Mouse (Mus musculus) frontal cortex, postnatal 14 days (tissue): Measurements from ENCODE around the gene Zfp341.

Experiments used
- DNase-seq, 2 experiments: peaks; one replicate each; pipeline ENCODE4 v3.0.0; 2022; ENCODE audit warnings: low spot score in 2 of 2

Gene Zfp341

DNA sequence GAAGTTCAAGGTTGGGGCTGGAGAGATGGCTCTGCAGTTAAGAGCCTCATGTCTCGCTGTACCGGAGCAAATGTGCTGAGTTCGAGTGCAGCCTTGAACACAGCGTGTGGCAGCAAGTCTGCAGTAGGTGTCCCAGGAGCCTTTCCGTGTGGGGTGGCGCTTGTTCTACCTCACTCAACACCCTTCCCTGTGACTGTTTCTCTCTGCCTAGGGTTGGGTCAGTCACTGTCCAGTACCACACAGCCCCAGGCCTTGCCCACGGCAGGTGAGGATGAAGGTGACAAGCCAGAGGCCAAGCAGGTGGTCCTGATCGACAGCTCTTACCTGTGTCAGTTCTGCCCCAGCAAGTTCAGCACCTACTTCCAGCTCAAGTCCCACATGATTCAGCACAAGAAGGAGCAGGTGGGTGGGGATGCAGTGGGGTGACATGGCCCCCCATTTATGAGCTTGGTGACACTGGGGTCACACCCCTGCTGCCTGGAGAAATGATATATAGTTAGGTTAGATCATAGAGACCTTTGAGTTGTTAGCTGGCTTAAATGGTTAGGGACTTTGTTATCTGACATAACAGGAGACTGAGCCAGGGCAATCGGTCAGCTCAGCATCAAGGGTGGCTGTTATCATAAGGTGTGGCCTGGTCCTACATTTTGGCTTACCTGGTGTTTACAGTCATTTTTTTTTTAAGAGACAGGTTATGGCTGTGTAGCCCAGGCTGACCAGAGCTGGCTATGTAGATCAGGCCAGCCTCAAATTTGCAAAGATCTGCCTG lies 21.0 kb downstream of the Zfp341 start:
- no peak for DNase-seq

DNA sequence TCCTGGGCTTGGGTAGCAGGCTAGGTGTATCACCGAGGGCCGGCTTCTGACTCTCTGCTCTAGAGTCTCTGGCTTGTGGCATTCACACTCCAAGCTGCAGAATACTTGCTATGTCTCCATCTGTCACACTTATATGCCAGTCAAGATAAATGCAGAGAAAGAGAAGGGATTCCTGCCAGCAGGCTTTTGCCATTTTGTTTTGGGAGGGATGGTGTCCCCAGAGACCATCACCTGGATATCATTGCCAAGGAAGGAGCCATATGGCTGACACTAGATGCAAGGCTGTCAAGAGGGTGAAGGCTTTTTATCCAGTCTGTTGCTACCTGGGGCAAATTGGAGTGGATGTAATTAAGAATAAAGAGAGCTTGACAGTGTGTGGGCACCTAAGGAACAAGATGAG lies 22.7 kb downstream of the Zfp341 start:
- no peak for DNase-seq

- DNase-seq = no peak
Observed at GRCm38 (mm10) chr2:154638521-154638920, 25.4 kb downstream of the Zfp341 start.

- DNase-seq = no peak
Observed at GRCm38 (mm10) chr2:154639115-154639514, 26.0 kb downstream of the Zfp341 start.

- DNase-seq = no peak
Observed at GRCm38 (mm10) chr2:154641176-154641575, 28.1 kb downstream of the Zfp341 start.

- DNase-seq = no peak
Observed at GRCm38 (mm10) chr2:154642005-154642459, 28.9 kb downstream of the Zfp341 start.

DNA sequence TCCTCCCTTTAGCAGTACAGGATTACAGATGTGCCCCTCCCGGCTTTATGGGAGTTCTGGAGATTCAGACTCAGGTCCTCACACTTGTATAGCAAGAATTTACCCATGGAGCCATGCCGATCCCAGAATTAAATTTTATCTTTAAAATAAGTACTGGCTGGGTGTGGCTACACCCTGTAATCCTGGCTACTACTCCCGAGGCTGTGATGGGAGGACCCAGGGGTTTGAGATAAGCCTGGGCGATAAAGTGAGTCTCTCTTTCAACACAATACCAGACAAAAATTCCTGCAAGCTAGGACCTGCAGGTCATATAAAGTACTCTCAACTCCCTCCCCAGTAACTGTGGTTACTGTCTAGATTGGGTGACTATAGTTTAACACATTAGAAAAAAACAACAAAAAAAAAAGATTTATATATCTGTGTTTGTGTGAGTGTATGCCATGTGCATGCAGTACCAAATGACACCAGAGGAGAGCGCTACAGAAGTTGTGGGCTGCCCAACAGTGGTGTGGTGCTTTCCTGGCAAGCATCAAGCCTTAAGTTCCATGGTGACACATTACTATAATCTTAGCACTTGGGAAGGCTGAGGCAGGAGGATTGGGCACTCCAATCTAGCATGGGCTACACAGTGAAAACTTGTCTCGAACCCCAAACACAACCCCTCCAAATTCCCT lies 29.8 kb downstream of the Zfp341 start:
- DNase-seq = no peak

- DNase-seq = no peak
Observed at GRCm38 (mm10) chr2:154646634-154647033, 33.5 kb downstream of the Zfp341 start.

DNA sequence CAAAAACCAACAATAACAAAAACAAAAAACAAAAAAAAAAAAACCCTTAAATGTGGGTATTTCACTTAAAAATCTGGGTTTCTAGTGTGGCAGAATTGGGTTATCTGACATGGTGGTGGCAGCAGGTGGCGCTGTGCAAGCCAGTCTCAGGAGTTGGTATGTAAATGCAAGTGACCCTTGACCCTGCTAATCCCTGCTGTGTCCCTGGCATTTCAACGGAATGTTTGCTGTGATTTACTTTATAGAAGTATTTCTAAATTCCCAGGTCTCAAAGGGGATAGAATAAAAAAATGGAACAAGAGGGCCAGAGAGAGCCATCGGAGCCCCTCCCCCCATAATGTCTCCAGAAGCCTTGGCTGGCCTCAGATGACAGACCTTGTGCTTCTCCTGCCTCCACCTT lies 35.0 kb downstream of the Zfp341 start:
- no peak for DNase-seq

DNA sequence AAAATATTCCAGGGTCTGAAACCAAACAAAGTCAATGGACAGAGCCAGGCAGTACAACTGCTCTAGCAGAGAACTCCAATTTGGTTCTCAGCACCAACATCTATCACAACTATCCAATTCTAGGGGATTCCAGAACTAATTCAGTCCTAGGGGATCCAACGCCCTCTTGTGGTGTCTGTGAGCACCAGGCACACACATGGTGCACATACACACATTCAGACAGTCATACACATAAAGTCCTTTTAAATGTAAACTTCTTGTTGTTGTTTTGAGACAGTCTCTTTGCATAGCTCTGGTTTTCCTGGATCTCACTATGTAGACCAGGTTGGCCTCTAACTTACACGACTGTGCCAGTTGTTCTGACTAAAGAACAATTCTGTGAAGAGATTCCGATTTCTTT lies 37.3 kb downstream of the Zfp341 start:
- no peak for DNase-seq

DNA sequence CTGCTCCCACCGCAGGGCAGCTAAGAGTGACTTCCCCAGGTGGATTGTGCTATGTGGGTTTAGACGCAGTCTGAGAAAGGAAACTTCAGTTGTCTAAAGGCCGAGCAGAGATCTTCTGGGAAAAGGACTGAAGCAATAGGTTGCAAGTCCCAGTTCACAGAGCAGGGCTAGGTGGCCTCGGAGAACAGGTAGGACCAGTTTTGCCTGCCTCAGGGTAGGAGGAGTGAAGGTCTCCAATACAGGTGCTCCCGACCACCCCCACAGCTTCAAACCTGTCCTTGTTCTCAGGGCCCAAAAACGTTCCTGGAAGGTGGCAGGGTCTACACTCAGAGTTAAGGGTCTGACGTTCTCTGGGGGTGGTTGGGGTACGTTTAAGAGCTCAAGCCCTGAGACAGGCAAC lies 38.3 kb downstream of the Zfp341 start, which contains the start of gene Chmp4b:
Gene Chmp4b, plus strand, starts transcription at position 343 of the 400 bp plus-strand sequence.
- no peak for DNase-seq

DNA sequence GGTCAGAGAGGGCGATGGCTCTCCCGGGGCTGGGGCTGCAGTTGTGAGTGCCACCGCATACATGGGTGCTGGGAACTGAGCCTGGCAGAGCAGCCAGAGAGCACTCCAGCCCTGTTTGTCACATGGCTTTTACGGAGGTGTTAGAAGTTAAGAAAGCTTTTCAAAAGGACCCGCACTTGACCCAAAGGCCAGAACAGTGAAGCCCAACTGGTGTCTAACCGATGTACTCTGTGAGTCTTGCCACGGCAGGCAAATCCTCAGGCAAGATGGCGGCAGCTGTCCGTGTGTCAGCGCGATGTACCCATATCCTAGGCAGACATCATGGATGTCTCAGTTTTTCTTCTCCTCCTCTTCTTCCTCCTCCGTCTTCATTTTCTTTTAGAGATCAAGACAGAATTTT lies 41.9 kb downstream of the Zfp341 start:
- DNase-seq = no peak

DNA sequence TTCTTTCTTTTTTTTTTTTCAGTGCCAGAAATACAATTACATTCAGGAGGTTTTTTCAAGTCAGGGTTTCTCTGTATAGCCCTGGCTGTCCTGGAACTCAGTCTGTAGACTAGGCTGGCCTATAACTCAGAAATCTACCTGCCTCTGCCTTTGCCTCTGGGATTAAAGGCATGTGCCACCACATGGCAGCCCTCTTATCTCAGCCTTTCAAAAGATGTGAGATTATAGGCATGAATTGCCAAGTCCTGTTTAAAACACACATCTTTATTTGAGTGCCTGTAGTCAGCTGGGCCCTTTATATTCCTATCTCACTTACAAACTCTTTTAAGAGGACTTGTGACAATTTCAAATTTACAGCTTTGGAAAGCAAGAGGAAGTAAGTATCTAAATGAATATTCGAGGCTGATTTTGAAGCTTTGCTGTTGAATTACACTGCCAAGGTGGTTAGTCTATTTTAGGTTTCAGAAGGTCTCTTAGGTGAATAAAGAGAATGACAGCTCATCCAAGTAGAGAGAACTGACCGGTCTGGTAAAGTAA lies 42.8 kb downstream of the Zfp341 start:
- no peak for DNase-seq

DNA sequence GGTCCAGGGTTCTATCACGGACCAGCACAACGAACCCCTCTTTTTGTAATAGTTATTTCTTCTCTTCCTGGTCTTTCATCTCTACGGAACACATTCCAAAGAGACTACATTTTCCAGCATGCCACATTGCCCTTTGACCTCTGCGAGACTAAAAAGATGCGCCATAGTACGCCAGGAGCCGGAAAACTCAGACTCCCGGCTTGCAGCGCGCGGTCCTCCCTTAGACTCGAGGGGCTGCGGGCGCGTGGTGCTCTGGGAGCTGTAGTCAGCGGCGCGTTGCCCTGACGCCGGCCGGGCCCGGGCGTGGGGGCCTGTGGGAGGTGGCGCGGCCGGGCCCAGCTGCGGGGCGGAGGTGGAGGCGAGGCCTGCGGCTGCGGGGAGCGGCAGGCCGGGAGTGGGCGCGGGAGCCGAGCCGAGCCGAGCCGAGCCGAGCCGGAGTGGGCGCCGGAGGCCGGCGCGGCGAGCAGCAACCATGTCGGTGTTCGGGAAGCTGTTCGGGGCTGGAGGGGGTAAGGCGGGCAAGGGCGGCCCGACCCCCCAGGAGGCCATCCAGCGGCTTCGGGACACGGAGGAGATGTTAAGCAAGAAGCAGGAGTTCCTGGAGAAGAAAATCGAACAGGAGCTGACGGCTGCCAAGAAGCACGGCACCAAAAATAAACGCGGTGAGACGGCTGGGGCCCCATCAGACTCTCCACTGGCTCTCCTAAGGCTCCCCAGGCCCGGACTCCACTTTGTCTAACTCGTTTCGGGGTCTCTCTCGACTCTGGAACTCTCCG lies 43.8 kb downstream of the Zfp341 start:
- DNase-seq = peak; percentile 93 to 95

DNA sequence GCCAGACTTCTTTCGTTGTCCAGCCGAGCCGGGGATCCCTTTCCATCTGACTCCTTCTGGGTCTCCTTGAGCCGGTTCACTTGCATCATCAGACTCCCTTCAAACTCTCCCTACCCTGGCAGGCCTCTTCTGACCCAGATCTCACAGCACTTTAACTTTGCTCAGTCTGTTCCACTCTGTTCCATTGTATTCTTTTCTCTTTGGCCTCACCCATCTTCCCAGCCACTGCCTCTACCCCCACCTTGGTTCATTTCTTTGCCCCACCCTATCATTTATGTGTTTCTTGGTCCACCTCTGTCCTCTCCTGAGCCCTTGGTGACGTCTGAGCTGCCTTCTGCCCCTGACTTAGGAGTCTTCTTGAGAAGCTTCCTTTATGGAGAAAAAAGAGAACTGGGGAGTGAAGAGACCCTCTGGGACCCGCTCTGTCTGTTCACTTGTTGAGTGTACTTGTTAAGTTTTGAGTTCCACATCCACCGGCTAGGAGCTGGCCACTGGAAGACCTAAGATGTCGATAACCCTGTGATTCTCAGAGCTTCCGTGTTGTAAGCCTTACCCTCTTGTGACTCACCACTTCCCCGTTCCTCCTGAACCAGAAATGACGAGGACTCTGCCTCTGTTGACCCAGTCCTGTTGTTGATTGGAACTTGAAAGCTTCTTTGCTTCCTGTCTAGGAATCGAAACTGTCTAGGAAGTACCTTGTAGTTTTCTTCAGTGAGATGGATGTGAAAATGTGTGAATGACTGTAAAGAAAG lies 44.6 kb downstream of the Zfp341 start:
- DNase-seq = no peak

DNA sequence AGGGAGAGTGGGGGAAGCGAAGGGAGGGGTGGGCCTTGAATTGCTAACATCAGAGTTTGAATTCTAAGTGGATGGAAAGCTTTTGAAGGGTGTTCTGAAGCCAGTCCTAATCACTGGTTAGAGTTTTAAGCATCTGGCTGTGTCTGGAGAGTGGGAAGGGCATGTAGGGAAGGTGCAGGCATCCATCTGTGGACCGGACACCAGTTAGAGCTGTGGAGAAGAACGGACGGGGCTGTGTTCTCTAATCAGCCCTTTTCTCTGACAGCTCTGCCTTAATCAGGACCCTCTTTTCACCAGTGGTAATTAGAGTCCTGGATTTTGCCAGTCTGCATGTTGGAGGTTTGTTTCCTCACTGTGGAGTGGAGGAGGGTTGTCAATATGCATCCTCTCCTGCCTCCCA lies 46.0 kb downstream of the Zfp341 start:
- no peak for DNase-seq

DNA sequence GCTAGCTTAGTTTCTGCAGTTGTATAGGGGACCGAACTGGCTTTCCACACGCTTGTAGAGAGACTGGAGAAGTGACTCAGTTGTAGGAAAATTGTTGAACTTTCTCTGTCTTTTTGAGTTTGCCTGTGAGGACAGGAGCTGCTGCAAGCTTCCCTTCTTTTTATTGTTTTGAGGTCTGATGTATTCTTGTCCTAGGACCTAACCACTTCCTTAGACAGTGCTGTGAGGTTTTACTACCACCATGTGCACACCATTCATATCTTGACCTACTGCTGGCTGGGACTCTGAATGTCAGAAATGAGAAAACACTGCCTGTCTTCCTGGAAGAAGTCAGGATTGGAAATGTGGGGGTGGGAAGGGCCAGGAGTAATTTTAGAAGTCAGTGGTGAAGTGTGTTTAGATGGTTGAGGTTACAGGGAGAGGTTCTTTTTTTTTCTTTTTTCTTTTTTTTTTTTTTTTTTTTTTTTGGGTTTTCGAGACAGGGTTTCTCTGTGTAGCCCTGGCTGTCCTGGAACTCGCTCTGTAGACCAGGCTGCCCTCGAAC lies 46.5 kb downstream of the Zfp341 start:
- no peak for DNase-seq

- no peak for DNase-seq
Observed at GRCm38 (mm10) chr2:154668680-154669079, 55.6 kb downstream of the Zfp341 start.

GRCm38 (mm10) chr2:154670106-154670505 lies 57.0 kb downstream of the Zfp341 start:
- no peak for DNase-seq

GRCm38 (mm10) chr2:154670741-154671140 lies 57.6 kb downstream of the Zfp341 start:
- no peak for DNase-seq

GRCm38 (mm10) chr2:154674008-154674407 lies 60.9 kb downstream of the Zfp341 start:
- DNase-seq = no peak
